Mouse (Mus musculus): ENCODE results near the gene Heyl. TPM values are rescaled to one million over a fixed set of nuclear protein-coding genes. Genes with fewer than 3 reads are reported as not detected.

Heyl gene
- polyA plus RNA-seq, 1 experiment: not detected

- TF ChIP-seq GATA1 (IDR thresholded peaks at IDR 0.05; ENCODE audit: low read length): no peak
These were observed 10.0 kb upstream of the Heyl start for GRCm38 (mm10) chr4:123223309-123223708.

GRCm38 (mm10) chr4:123225718-123226403 is 7.5 kb upstream of the Heyl start:
- no peak for TF ChIP-seq GATA1 (IDR thresholded peaks at IDR 0.05; ENCODE audit: low read length)

DNA sequence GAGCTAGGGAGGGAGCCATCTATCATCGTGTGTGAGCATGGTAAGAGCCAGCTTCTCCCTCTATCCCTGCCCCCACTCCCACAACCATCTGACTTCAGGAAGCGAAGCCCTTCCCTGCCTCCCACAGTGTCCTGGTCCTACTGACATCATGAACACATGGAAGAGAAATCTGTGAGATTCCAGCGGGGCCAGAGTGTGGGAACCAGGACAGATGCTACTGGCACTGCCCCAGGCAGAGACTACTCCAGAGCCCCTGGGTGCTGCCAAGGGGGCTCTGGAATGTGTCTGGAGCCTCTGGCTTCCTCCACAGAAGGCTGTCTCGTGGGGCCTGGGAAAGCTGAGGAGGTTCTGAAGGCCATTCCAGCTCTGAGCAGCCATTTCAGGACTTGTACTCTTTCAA is 5.6 kb upstream of the Heyl start:
- TF ChIP-seq GATA1 (IDR thresholded peaks at IDR 0.05; ENCODE audit: low read length): no peak

DNA sequence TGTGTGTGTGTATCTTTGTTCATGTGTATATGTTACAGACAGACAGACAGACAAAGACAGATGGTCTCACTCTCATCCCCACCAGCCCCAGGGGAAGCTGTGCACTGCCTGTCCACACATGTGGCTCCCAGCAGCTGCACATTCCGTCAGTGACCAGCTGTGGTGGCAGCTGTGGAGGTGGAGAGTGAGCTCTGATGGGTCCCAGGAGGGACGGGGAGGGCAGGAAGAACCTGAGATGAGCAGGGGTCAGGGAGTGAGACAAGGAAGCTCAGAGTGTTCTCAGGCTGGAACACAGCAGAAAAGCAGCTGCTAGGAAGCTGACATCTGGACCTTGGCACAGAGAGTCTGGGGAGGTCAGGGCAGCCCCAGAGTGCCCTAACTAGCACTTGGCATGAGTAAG is 5.1 kb upstream of the Heyl start:
- TF ChIP-seq GATA1 (IDR thresholded peaks at IDR 0.05; ENCODE audit: low read length): no peak

- no peak for TF ChIP-seq GATA1 (IDR thresholded peaks at IDR 0.05; ENCODE audit: low read length)
These were observed 4.2 kb upstream of the Heyl start for GRCm38 (mm10) chr4:123229166-123229565.

DNA sequence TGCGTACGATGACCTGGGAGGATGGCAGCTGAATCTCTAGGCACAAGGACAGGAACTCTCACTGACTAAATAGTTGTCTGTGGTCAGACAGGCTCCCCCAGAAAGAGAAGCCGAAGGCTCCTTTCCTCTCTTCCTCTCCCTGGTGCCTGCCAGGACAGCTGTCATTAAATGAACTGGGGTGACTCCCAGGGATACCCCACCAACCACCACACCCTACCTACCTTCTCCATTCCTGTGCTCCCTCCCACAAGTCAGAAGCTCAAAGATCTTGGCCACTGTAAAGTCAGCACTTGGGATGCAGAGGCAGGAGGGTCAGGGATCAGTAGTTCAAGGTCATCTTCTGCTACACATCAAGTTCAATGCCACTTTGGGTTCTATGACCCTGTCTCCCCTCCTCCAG is 515 bp upstream of the Heyl start:
- no peak for TF ChIP-seq GATA1 (IDR thresholded peaks at IDR 0.05; ENCODE audit: low read length)

DNA sequence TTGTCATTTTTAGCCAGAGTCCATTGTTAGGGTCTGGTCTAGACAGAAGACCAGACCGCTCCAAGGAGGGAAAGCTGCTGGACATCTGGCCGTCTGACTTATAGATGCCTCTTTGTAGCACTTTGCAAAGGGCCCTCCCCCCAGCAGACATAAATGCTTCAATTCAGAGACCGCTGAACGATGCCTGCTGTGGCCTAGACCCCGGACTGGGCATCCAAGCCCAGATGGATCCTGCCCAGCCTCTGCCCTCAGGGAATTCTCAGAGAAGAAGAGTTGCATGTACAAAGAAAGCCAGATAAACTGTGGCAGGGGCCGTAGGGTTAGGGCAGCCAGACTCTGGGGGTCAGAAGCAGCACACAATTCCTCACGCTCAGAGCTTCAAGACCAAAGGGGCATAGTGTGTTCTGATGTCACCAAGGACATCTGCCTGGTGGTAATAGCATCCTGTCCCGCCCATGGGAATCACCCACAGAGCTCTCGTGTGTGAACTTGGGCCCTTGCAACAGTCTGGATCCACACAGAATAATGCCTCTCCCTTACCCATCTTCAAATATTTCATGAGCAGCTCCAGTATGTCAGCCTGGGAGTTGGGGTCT is 2.6 kb downstream of the Heyl start:
- no peak for TF ChIP-seq GATA1 (IDR thresholded peaks at IDR 0.05; ENCODE audit: low read length)

DNA sequence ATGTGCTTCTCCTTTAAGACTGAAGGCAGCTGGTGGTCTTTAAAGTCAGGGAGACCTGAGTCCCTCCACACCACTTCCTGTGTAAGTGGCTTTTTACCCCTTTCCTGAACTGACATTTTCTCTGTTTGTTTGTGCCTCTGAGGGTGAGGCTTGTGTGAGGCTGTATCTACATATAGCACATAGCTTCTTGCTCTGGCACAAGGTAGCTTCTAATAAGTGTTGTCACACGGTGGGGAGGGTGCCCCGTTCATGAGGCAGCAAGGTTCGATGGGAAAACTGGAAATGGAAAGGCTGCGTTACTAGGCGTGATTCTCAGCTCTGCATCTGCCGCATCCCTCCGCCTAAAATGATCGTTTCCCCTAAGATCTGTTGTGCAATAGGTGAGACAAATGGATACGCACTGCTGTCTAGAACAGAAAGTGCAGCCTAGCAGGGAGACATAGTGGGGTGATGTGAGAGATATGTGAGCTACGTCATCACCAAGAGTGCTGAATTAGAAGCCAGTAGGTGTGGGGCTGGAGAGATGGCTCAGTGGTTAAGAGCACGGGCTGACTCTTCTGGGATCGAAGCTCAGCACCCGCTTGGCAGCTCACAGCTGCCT is 3.2 kb downstream of the Heyl start:
- no peak for TF ChIP-seq GATA1 (IDR thresholded peaks at IDR 0.05; ENCODE audit: low read length)

- TF ChIP-seq GATA1 (IDR thresholded peaks at IDR 0.05; ENCODE audit: low read length): no peak
These were observed 4.3 kb downstream of the Heyl start for GRCm38 (mm10) chr4:123237386-123238266.

DNA sequence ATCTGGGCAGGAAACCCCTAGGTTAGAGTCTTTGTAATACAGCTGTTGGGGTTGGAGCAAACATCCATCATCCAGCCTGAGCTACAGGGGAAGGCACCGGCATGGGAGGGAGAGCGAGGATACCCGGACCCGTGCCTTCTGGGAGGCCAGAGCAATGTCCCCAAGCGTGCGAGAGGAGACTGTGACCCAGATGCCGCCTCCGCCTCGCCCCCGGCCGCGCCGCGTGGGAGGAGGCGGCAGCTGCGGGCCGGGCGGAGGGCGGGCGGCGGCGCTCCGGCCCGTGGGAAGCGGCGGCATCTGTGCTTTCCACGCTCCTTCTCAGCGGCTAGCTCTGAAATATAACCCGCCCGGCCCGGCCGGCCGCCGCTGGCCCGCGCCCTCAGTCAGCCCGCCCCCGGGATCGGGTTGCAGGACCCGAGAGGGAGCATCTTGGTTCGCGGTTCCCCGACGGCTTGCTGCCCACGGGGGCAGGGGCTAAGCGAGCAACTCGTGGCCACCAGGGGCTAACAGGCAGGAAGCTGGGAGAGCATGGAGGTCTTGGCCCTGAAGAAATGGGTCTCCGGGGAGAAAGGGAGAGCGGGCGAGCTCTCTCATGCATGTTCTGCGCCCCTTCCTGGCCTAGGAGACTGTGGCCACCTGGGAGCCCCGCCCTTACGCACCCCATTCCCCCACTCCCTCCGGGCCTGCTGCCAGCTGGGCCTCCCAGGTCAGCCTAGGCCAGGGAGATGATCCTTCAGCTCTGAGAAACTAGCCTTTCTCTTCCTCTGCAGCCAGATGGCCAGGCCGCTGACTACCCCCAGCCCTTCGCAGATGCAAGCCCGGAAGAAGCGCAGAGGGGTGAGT is 6.2 kb downstream of the Heyl start:
- TF ChIP-seq GATA1 (IDR thresholded peaks at IDR 0.05; ENCODE audit: low read length): no peak

GRCm38 (mm10) chr4:123246221-123246620 is 12.9 kb downstream of the Heyl start:
- TF ChIP-seq GATA1 (IDR thresholded peaks at IDR 0.05; ENCODE audit: low read length): no peak

DNA sequence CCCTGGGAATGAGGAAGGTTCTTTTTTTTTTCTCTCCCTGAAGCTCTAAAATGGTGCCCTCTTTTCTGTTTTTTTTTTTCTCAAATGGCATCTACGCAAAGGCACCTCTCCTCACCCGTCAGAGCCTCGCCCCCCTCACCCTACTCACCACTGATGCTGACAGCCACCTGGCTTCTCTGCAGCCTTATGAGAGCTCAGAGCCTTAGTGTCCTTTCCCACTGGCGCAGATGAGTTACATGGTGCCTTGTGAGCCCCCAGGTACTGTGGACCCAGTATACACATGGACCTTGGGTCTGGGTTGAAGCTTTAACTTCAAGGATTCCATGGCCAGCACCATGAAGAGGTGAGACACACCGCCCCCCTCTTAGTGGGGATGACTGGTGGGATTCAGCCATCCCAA is 13.3 kb downstream of the Heyl start:
- TF ChIP-seq GATA1 (IDR thresholded peaks at IDR 0.05; ENCODE audit: low read length): no peak

DNA sequence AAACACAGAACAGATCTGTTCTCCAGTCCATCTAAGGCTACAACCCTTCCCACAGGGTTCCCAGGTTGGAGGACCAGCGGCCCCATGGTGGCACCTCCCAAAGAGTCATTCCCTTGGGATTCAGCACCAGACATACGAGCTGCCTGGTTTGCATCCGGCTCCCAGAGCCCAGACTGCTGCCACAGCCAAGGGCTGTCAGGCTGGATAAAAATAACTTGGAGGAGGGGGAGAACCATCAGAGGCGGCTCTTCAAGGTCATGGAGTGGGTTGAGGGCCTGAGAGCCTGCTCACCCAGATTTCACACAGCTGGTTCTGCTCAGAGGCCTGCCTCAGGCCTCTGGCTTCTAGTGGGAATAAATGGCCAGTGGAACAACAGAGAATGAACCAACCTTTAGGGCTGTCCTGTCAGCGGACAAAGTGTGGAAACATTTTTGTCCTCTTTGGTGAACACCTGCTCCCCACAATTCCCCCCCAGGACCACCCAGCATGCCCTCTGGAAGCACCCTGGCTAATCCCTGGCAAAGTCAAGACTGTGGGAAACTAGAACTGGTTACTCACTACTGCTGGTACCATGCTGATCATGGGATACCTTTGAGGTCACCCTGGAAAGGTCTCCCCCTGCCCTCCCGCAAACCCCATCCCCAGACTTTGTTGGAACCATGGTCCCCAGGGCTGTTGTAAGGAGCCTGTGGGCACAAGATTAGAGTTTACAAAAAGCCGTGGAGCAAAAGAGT is 14.0 kb downstream of the Heyl start:
- no peak for TF ChIP-seq GATA1 (IDR thresholded peaks at IDR 0.05; ENCODE audit: low read length)

GRCm38 (mm10) chr4:123248971-123249567 is 15.7 kb downstream of the Heyl start:
- TF ChIP-seq GATA1 (IDR thresholded peaks at IDR 0.05; ENCODE audit: low read length): no peak
